Mouse (Mus musculus) adrenal gland, adult 2 months (tissue): ENCODE measurements around the gene Pcbp4. TPM values are rescaled to one million over a fixed set of nuclear protein-coding genes. Genes with fewer than 3 reads are reported as not detected.
"Not testable (repeated sequence)": the region's sequence is repeated elsewhere in the genome, so short reads cannot be mapped to it uniquely, and the experiment has no call there.

Source experiments
- DNase-seq: peaks from one replicate; pipeline ENCODE4 v3.0.0; 2021
- polyA plus RNA-seq: library from polyadenylated mRNA; depleted of rRNA; stranded (reverse); fragments of >200 nt; gene quantifications from 2 replicates; pipeline ENCODE4 v1.2.3, GENCODE M21; 2012; rRNA removed
- total RNA-seq, 2 experiments: library from RNA; stranded (reverse); gene quantifications; 2 replicates each; pipeline ENCODE4 v1.2.3; 2021

Pcbp4 gene
- total and polyA plus RNA-seq, 3 experiments = 17.5 to 56.4 (median 28.6) TPM

DNA sequence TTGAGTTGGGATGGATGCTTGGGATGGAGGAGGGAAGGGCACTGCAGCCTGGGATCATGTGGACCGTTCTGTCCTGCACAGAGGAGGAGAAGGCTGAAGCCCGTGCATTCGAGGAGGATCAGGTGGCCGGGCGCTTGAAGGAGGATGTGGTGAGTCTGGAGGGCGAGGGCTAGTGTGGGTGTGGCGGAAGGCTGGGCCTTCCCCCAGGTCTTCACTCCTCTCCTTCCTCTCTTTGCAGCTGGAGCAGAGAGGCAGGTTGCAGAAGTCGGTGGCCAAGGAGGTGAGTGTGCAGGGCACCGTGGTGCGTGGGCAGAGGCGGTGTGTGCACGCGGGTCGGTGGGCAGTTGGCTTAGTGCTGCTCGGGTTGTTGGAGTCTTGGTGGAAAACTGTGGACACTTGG lies 28.0 kb downstream of the Pcbp4 start:
- DNase-seq = no peak

DNA sequence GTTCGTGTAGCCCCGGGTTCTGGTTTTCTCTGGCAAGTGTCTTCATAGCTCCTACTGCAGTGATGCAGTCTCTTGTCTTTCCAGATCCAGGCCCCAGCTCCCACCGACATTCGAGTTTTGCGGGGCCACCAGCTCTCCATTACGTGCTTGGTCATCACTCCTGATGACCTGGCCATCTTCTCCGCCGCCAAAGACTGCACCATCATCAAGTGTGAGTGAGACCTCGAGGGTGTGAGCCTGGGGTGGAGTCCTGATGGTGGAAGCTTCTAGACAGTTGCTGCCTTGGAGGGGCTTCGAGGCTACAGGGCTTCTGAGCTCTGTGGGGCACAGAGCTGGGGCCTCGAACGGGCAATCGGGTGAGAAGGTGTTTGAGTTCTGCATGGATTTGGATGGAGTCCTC lies 28.6 kb downstream of the Pcbp4 start:
- no peak for DNase-seq

DNA sequence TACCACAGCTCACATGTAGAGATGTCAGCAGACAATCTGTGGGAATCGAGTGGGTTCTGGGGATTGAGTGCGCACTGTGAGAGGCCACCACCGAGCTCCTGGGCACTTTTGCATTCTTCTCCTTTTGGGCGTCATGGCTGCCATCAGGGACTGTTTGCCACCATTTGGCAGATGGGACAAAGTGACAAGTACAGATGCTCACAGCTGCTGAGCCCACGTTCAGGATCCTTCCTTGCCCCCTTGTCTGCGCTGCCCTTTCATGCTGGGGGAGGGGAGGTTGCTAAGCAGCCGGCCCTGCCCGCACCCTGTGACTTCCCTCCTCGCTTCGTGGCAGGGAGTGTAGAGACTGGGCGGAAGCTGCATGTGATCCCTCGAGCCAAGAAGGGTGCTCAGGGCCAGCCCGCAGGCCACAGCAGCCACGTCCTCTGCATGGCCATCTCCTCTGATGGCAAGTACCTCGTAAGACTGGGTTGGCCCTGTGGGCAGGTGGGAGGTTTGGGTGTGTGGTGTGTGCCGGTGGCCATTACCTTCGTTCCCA lies 29.6 kb downstream of the Pcbp4 start:
- DNase-seq = no peak

DNA sequence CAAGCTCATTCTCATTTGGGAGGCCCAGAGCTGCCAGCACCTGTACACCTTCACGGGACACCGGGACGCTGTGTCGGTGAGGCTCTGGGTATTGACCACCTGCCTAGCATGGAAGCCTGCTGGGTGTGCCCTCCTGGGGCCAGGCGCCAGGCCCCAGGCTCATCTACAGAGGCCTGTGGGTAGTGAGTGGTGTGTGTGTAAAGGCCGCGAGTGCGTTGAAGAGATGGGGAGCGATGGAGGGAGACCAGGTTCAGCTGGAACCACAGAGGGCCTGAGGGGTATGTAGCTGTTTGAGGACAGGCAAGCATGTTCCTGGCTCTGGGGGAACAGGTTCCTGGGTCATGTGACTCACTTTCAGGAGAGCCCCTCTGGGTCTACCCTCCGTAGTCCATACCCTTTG lies 30.0 kb downstream of the Pcbp4 start:
- no peak for DNase-seq

DNA sequence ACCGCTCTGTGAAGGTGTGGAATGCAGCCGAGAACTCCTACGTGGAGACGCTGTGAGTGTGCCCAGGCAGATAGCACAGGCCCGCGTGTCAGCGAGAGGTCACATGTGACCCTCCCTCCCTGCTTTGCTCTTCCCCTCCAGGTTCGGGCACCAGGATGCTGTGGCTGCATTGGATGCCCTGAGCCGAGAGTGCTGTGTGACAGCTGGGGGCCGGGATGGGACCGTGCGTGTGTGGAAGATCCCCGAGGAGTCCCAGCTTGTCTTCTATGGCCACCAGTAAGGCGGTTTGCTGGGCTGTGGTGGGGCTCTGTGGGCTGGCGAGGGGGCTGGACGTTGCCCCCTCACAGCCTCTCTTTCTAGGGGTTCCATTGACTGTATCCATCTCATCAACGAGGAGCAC lies 30.5 kb downstream of the Pcbp4 start:
- no peak for DNase-seq

DNA sequence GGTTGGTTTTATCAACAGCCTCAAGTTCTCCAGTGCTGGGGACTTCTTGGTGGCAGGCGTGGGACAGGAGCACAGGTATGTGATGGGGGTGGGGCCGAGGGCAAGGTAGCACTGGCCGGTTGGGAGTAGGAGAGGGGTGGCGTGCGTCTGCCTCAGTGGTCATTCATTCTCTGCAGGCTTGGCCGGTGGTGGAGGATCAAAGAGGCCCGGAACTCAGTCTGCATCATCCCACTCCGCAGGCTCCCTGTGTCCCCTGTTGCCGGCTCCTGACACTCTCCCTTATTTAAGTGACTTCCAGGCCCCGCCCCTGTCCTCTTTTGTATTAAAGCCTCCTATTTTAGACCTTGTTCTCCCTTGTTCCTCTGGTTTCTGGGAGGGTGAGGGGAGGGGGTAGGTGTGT lies 32.0 kb downstream of the Pcbp4 start:
- DNase-seq = no peak

DNA sequence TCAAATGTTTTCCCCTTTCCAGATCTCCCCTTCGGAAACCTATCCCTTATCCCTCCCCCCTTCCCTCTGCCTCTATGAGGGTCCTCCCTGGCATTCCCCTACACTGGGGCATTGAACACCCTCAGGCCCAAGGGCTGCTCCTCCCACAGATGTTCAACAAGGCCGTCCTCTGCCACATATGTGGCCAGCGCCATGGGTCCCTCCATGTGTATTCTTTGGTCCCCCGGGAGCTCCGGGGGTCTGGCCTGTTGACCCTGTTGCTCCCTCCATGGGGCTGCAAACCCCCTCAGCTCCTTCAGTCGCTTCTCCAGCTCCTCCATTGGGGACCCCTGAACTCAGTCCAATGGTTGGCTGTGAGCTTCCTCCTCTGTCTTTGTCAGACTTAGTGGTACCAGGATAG lies 34.5 kb downstream of the Pcbp4 start:
- not testable (repeated sequence) for DNase-seq

DNA sequence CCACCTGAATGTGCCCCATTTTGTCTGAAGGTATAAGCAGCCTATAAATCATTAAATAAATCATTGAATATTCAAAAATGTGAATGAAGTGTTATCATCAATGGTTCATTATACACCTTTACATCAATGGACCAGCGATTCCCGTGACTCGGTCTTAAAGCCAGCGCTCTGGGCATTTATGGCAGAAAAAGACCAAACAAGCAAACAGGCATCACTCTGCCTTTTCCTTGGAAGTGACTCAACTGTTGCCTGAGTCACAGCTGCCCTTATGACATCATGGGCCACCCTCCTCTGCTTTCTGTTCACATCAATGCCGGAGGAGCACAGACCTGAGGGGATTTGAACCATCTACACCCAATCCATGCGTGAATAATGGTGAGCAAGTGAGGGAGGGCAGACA lies 46.6 kb downstream of the Pcbp4 start, which contains the start of gene Iqcf1:
Iqcf1 (plus strand) TSS at position 301 of the 400 bp plus-strand sequence.
- peak; percentile 39 for DNase-seq

DNA sequence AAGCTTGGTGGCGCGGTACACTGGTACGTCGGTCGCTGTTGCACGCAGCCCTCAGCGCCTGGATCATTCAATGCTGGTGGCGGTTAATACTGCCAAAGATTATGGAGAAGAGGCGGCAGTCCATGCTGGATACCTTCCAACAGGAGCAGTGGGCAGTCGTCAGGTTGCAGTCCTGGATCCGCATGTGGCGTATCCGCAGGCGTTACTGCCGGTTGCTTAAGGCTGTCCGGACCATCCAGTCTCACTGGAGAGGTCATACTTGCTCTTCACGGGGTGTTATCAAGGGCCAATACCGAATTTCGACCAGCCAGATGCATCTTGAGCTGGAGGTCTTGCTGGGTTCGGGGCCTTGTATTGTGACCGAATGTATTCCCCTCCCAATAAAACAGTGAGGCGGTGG lies 48.8 kb downstream of the Pcbp4 start:
- no peak for DNase-seq

DNA sequence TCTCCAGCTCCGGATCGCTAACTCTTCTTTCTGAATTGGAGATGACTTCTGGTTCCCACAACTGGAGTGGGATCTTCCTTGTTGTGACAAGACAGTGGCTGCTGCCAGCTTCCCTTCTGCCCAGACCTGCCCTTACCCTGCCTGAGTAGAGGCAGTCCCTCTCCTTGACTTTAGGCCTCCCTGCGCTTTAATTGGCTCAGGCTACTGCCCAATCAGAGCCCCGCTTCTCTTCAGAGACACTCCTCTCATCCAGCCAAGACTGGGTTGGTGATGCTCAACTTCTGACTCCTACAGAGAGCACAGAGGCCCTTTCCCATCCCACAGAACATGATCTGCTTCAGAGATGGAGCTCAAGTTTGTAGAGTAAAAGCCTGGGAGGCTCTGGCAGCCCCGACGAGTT lies 51.2 kb downstream of the Pcbp4 start:
- no peak for DNase-seq

DNA sequence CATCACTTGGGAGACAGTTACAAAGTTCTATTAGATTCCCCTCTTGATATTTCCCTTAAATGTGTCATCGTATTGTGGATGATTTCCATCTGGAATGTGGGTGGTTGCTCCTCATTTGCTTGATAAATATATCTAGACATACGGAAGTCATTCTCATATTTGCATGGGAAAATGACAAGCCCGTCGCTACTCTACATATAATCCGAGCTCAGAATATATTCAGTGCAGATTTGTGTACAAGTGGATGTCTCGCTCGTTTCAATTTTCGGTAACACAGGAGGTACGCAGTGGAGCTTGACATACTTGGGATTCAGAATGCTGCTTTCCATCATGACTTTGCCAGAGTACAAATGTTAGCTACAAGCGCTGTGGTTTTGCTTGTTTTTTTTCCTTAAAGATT lies 56.3 kb downstream of the Pcbp4 start:
- no peak for DNase-seq

DNA sequence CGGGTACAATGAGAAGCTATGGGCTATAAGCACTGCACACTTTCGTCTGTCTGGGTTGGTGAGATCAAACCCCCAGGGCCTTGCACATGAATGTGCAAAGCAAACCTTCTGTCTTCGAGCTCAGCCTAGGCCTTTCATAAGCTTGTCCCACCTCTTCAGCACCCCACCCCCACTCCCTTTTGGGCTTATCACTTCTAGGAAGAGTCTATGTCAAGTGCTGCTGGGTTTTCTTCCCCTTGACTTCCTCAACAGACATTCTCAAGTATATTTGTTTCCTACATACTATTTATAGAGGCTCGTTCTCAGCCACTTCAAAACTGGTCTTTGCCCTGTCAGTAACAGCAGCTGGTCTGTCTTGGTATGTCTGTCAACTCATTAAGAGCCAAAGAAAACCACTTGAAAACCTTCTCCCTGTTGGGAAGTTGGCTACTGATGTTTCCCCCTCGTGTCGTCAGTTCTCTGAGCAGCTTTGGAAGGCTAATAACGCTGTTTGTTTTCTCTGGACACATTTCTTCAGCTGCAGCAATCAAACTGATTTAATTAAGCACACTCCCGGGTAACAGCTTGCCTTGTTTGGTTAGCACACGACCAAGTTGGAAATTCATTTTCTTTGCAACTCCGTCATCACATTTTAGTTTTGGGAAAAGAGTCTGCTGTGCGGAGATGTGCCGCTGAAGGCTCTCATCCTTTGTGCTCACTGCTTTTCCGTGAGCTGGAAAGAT lies 59.8 kb downstream of the Pcbp4 start:
- no peak for DNase-seq

DNA sequence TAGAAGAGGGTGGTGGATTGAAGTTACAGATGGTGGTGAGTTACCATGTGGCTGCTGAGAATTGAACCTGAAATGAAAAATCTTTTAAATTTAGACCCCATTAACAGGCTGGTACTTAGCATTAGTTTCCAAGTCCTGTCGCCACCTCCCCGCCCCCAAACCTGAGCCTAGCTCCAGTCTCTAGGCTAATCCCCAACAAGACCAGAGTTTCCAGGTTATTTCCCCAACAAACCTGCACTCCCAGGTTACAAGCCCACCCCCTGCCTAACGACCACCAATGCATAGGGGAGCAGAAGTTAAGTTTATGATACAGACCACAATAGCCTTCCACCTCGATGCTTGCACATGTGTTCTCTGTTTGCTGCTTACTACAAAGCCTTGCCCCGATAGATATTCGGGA lies 60.5 kb downstream of the Pcbp4 start:
- no peak for DNase-seq

Other genes starting within 250 kb of the Pcbp4 start
- gene Tlr9, start 230.7 kb upstream of the Pcbp4 start, total RNA-seq = 1 to 10 TPM in 1 of 2 experiments, under 1 TPM in 1; 0.84 to 1.4 TPM
- 2.5 and 2.7 TPM in 2 replicates for gene Tlr9, start 230.7 kb upstream of the Pcbp4 start, polyA plus RNA-seq
- gene Alas1, start 204.6 kb upstream of the Pcbp4 start, total RNA-seq = 1,000 to 10,000 TPM; 1,496 to 1,691 TPM
- gene Alas1, start 204.6 kb upstream of the Pcbp4 start, polyA plus RNA-seq = 1,137 and 1,435 TPM in 2 replicates
- 1 to 10 TPM; 3.4 to 5.4 TPM for gene Poc1a, start 172.2 kb upstream of the Pcbp4 start, total RNA-seq
- 5.4 and 7.1 TPM in 2 replicates for gene Poc1a, start 172.2 kb upstream of the Pcbp4 start, polyA plus RNA-seq
- gene Dusp7, start 84.7 kb upstream of the Pcbp4 start, total RNA-seq = 10 to 100 TPM; 12.8 to 18.7 TPM
- gene Dusp7, start 84.7 kb upstream of the Pcbp4 start, polyA plus RNA-seq = 40.2 and 46.7 TPM in 2 replicates
- gene Rpl29, start 23.8 kb upstream of the Pcbp4 start, total RNA-seq = 100 to 1,000 TPM; 391 to 419 TPM
- gene Rpl29, start 23.8 kb upstream of the Pcbp4 start, polyA plus RNA-seq = 183 and 201 TPM in 2 replicates
- gene Acy1, start 15.0 kb upstream of the Pcbp4 start, total RNA-seq = 10 to 100 TPM; 12.2 to 16.9 TPM
- gene Acy1, start 15.0 kb upstream of the Pcbp4 start, polyA plus RNA-seq = 11.0 and 14.8 TPM in 2 replicates
- gene Abhd14b, start 5.8 kb upstream of the Pcbp4 start, total RNA-seq = 10 to 100 TPM; 32.6 to 46.6 TPM
- gene Abhd14b, start 5.8 kb upstream of the Pcbp4 start, polyA plus RNA-seq = 144 and 175 TPM in 2 replicates
- 10 to 100 TPM; 18.8 to 25.9 TPM for gene Abhd14a, start 5.6 kb upstream of the Pcbp4 start, total RNA-seq
- 29.0 and 33.9 TPM in 2 replicates for gene Abhd14a, start 5.6 kb upstream of the Pcbp4 start, polyA plus RNA-seq
- under 1 TPM; 0.17 TPM for gene Gpr62, start 12.6 kb downstream of the Pcbp4 start, total RNA-seq
- gene Gpr62, start 12.6 kb downstream of the Pcbp4 start, polyA plus RNA-seq = 0.95 and 0.99 TPM in 2 replicates
- 10 to 100 TPM; 41.2 to 47.0 TPM for gene Rrp9, start 22.7 kb downstream of the Pcbp4 start, total RNA-seq
- 36.8 and 42.2 TPM in 2 replicates for gene Rrp9, start 22.7 kb downstream of the Pcbp4 start, polyA plus RNA-seq
- 10 to 100 TPM; 39.4 to 60.7 TPM for gene Parp3, start 23.7 kb downstream of the Pcbp4 start, total RNA-seq
- 65.6 and 87.4 TPM in 2 replicates for gene Parp3, start 23.7 kb downstream of the Pcbp4 start, polyA plus RNA-seq
- not detected for gene Iqcf1, start 46.7 kb downstream of the Pcbp4 start, total RNA-seq
- not detected in 2 replicates for gene Iqcf1, start 46.7 kb downstream of the Pcbp4 start, polyA plus RNA-seq
- not detected for gene Iqcf5, start 61.3 kb downstream of the Pcbp4 start, total RNA-seq
- not detected in 2 replicates for gene Iqcf5, start 61.3 kb downstream of the Pcbp4 start, polyA plus RNA-seq
- gene Iqcf3, start 108.3 kb downstream of the Pcbp4 start, total RNA-seq = not detected
- gene Iqcf3, start 108.3 kb downstream of the Pcbp4 start, polyA plus RNA-seq = not detected in 2 replicates
- not detected for gene Iqcf4, start 117.7 kb downstream of the Pcbp4 start, total RNA-seq
- not detected in 2 replicates for gene Iqcf4, start 117.7 kb downstream of the Pcbp4 start, polyA plus RNA-seq
- gene Iqcf6, start 173.3 kb downstream of the Pcbp4 start, total RNA-seq = not detected
- not detected in 2 replicates for gene Iqcf6, start 173.3 kb downstream of the Pcbp4 start, polyA plus RNA-seq
- gene Grm2, start 202.8 kb downstream of the Pcbp4 start, total RNA-seq = not detected
- gene Grm2, start 202.8 kb downstream of the Pcbp4 start, polyA plus RNA-seq = not detected in 2 replicates
- 100 to 1,000 TPM; 128 to 130 TPM for gene Tex264, start 232.6 kb downstream of the Pcbp4 start, total RNA-seq
- 230 and 245 TPM in 2 replicates for gene Tex264, start 232.6 kb downstream of the Pcbp4 start, polyA plus RNA-seq